Mouse (Mus musculus): ENCODE data around the gene Eva1a. TPM values are rescaled to one million over a fixed set of nuclear protein-coding genes. Genes with fewer than 3 reads are reported as not detected.

The Eva1a gene
- polyA plus RNA-seq, 1 experiment from 2014 or later: 48.0 TPM

- no peaks in the 10 kb centered on the region for H3K27me3 ChIP-seq
- no peak for TF ChIP-seq CTCF (IDR thresholded peaks at IDR 0.05)
- ChIA-PET POLR2A (no interaction called here), CTCF (interaction anchor here (1.3 kb wide), 1 partner anchor 8 kb away, joined by 7 read pairs; no protein-coding TSS in a partner anchor)
- DNase-seq (ENCODE audit: low read depth, low spot score) (no peak), ATAC-seq (no peak)
- in situ Hi-C loops (cut with MboI; ENCODE audit: low pct_unique_long_range_greater_than_20kb): no loop called here
These were observed 95.3 kb downstream of the Eva1a start for GRCm38 (mm10) chr6:82135959-82136712.

Other genes with a start within 250 kb of the Eva1a start
- gene Gcfc2, start 117.4 kb upstream of the Eva1a start, polyA plus RNA-seq (2021): 8.9 TPM
- gene Mrpl19, start 75.1 kb upstream of the Eva1a start, polyA plus RNA-seq (2021): 46.7 TPM

Measured in Patski (cell line).